Mouse (Mus musculus) heart, adult 2 months (tissue): ENCODE results near the gene Ndufv1. TPM values are rescaled to one million over a fixed set of nuclear protein-coding genes. Genes with fewer than 3 reads are reported as not detected.

Experiments
- DNase-seq, 2 experiments: peaks; one replicate each; pipeline ENCODE4 v3.0.0; 2021
- H3K27ac ChIP-seq: fragments of 200-600 bp; 2 replicates; pipeline ENCODE4 v1.8.1; 2022
- H3K27me3 ChIP-seq: fragments of 200-500 bp; 2 replicates; pipeline ENCODE4 v1.6.1; 2012; ENCODE audit warnings: mild to moderate bottlenecking, low read length, inconsistent platforms, mixed read lengths; ENCODE audit not compliant: control insufficient read depth, insufficient read depth
- H3K36me3 ChIP-seq: fragments of 200-500 bp; 2 replicates; pipeline ENCODE4 v1.6.1; 2012; ENCODE audit warnings: low read length, inconsistent platforms; ENCODE audit not compliant: control insufficient read depth, insufficient read depth
- H3K4me1 ChIP-seq: fragments of 200-500 bp; 2 replicates; pipeline ENCODE4 v1.6.1; 2011; ENCODE audit warnings: low read length; ENCODE audit not compliant: control insufficient read depth, insufficient read depth
- H3K4me3 ChIP-seq: fragments of 200-600 bp; 2 replicates; pipeline ENCODE4 v1.8.1; 2022
- H3K79me2 ChIP-seq: fragments of 200-500 bp; replicated peaks from 2 replicates; pipeline ENCODE4 v1.6.1; 2012; ENCODE audit warnings: mild to moderate bottlenecking, inconsistent platforms, low read length, moderate library complexity, mixed read lengths; ENCODE audit not compliant: control insufficient read depth, insufficient read depth
- H3K9ac ChIP-seq: fragments of 200-500 bp; 2 replicates; pipeline ENCODE4 v1.6.1; 2012; ENCODE audit warnings: low read depth, mild to moderate bottlenecking, control low read depth, inconsistent platforms, low read length, mixed read lengths
- CTCF ChIP-seq: fragments of 200-600 bp; IDR thresholded peaks from 2 replicates; pipeline ENCODE4 v1.8.1; 2022; ENCODE audit warnings: antibody characterized with exemption, mild to moderate bottlenecking, moderate library complexity
- EP300 ChIP-seq: fragments of 200-500 bp; IDR thresholded peaks from 2 replicates; pipeline ENCODE4 v1.6.1; 2011; ENCODE audit warnings: low read depth, low read length, control low read depth; ENCODE audit not compliant: insufficient read depth
- POLR2A ChIP-seq: fragments of 200-500 bp; IDR thresholded peaks from 2 replicates; pipeline ENCODE4 v1.6.1; 2011; ENCODE audit warnings: mild to moderate bottlenecking, low read depth, low read length, control low read depth; ENCODE audit not compliant: insufficient read depth
- WGBS: fragments of 180-500 bp; shearing (Covaris S2); methylation state at CpG from one replicate; pipeline ENCODE4 v1.1.7; 2018; 5-methylcytosine and 5-hydroxymethylcytosine counted together
- intact Hi-C: fragments of 180-260 bp; cut with DNase I; formaldehyde crosslinking; loops from one replicate; pipeline ENCODE4 v1.15.1; 2025
- polyA plus RNA-seq: library from polyadenylated mRNA; depleted of rRNA; stranded (reverse); fragments of >200 nt; gene quantifications from 2 replicates; pipeline ENCODE4 v1.2.3, GENCODE M21; 2012
- total RNA-seq, 2 experiments: library from RNA; stranded (reverse); gene quantifications; 2 replicates each; pipeline ENCODE4 v1.2.3; 2021

Ndufv1 gene
- total and polyA plus RNA-seq, 3 experiments: 1,031 to 1,231 (median 1,078) TPM

- DNase-seq: no peak
- Histone ChIP-seq H3K27me3 (no peaks in the 10 kb centered on the region), H3K79me2 (no peaks in the 10 kb centered on the region), H3K4me1 (peaks cover 8% of the 10 kb centered on the region), H3K9ac (peak overlapping the region; percentile 70), H3K36me3 (no peaks in the 10 kb centered on the region), H3K27ac (peak overlapping the region; percentile 84), H3K4me3 (peak overlapping the region; percentile 47)
- intact Hi-C loops: no loop called here
- TF ChIP-seq CTCF (no peak), POLR2A (no peak), EP300 (no peak)
- WGBS: 59% methylated on average over 12 of the region's 12 CpGs
These were observed 9.0 kb downstream of the Ndufv1 start for GRCm38 (mm10) chr19:4003641-4004040.

GRCm38 (mm10) chr19:4003112-4003511 lies 9.5 kb downstream of the Ndufv1 start, which contains the start of gene Doc2g:
Doc2g (plus strand) TSS chr19:4003313.
- WGBS: 65% methylated on average over 1 of the region's 1 CpGs
- intact Hi-C loops: no loop called here
- H3K4me1 ChIP-seq: peaks cover 8% of the 10 kb centered on the region
- no peaks in the 10 kb centered on the region for H3K79me2 ChIP-seq
- TF ChIP-seq POLR2A (peak; percentile 71), CTCF (no peak), EP300 (peak; percentile 90)
- H3K36me3 ChIP-seq: no peaks in the 10 kb centered on the region
- H3K27me3 ChIP-seq: no peaks in the 10 kb centered on the region
- H3K27ac ChIP-seq: peak within 1 kb of the TSS; percentile 84
- peak; percentile 39 to 63 for DNase-seq
- H3K9ac ChIP-seq: peak within 1 kb of the TSS; percentile 70
- peak within 1 kb of the TSS; percentile 47 for H3K4me3 ChIP-seq

DNA sequence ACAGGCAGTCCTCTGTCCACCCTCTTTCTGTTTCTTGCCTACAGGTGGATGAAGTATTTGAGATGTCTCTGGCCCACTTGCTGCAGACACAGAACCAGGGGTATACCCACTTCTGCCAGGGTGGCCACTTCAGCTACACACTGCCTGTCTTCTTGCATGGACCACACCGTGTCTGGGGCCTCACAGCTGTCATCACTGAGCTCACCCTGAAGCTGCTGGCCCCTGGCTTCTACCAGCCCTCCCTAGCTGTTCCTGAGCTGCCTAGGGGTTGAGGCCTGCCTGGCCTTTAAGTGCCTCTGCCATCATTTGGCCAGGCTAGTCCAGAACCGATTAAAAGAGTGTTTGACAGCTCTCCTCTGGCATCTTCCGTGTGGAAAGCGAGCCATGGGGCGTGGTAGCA lies 10.9 kb downstream of the Ndufv1 start:
- 69% methylated on average over 5 of the region's 5 CpGs for WGBS
- Histone ChIP-seq H3K9ac (no peak overlapping the region), H3K79me2 (no peaks in the 10 kb centered on the region), H3K4me3 (no peak overlapping the region), H3K27me3 (no peaks in the 10 kb centered on the region), H3K27ac (peak overlapping the region; percentile 55), H3K36me3 (no peaks in the 10 kb centered on the region), H3K4me1 (peaks cover 8% of the 10 kb centered on the region)
- no peak for DNase-seq
- intact Hi-C loops: no loop called here
- TF ChIP-seq EP300: no peak

DNA sequence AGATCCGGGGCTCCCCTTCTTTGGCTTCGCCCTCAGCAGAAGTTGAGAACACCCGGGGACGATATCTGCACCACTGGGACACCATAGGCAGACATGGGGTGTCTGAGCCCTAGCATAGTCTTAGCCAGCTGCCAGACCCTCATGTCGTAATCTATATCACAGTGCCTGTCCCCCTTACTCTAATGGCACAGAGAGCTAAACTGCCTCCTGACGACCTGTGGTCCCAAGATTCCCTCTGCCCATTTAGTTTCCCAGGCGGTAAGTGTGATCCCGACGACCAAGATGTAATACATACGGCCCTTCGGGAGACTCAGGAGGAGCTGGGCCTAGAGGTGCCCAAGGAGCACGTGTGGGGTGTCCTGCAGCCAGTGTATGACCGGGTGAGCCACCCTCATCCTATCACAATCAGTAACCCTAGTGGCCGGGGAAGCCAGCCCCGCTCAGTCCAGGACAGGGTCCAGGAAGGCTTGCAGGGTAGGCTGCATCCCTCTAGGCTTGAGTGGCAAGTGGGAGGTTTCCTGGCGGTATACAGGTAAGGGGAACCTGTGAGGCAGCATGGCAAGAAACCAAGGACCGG lies 11.6 kb downstream of the Ndufv1 start:
- TF ChIP-seq EP300: no peak
- TF ChIP-seq POLR2A: no peak
- no peak for TF ChIP-seq CTCF
- intact Hi-C loops: loop anchor here (1.0 kb wide), 1 partner anchor 11 kb away; the partner anchor contains the start of gene Ndufv1
- DNase-seq: peak in 1 of 2 experiments; percentile 41
- H3K27me3 ChIP-seq: no peaks in the 10 kb centered on the region
- H3K27ac ChIP-seq: peak overlapping the region; percentile 94
- H3K9ac ChIP-seq: peak overlapping the region; percentile 87
- H3K36me3 ChIP-seq: no peaks in the 10 kb centered on the region
- peaks cover 8% of the 10 kb centered on the region for H3K4me1 ChIP-seq
- H3K79me2 ChIP-seq: no peaks in the 10 kb centered on the region
- 24% methylated on average over 17 of the region's 17 CpGs for WGBS
- H3K4me3 ChIP-seq: peak overlapping the region; percentile 77

- H3K4me3 ChIP-seq: peak within 1 kb of the TSS; percentile 77
- intact Hi-C loops: loop anchor here (1.0 kb wide), 1 partner anchor 12 kb away; the partner anchor contains the start of gene Ndufv1
- WGBS: under 1% methylated on average over 64 of the region's 64 CpGs
- TF ChIP-seq POLR2A (peak; percentile 99), EP300 (peak; percentile 52; the same call in 1 of the 2 replicates), CTCF (peak; percentile 88)
- H3K4me1 ChIP-seq: peaks cover 8% of the 10 kb centered on the region
- DNase-seq: peak; percentile 95 to 98
- H3K36me3 ChIP-seq: no peaks in the 10 kb centered on the region
- H3K27ac ChIP-seq: peak within 1 kb of the TSS; percentile 94
- H3K9ac ChIP-seq: peak within 1 kb of the TSS; percentile 87
- no peaks in the 10 kb centered on the region for H3K79me2 ChIP-seq
- H3K27me3 ChIP-seq: no peaks in the 10 kb centered on the region
These were observed 12.3 kb downstream of the Ndufv1 start, which contains the start of the genes Nudt8 and Gm49405 for GRCm38 (mm10) chr19:4000119-4000900. Nudt8 (plus strand) TSS chr19:4000580. Gm49405 (plus strand) TSS chr19:4000626.
